Mouse (Mus musculus): ENCODE measurements around the gene Ktn1. TPM values are rescaled to one million over a fixed set of nuclear protein-coding genes. Genes with fewer than 3 reads are reported as not detected.

The Ktn1 gene
- total RNA-seq, 1 experiment from 2014 or later: 76.6 TPM

GRCm38 (mm10) chr14:47756411-47757065, 108.3 kb downstream of the Ktn1 start:
- DNase-seq: no peak

GRCm38 (mm10) chr14:47765192-47765591, 116.9 kb downstream of the Ktn1 start:
- no peak for DNase-seq

GRCm38 (mm10) chr14:47765796-47766195, 117.5 kb downstream of the Ktn1 start:
- DNase-seq: no peak

GRCm38 (mm10) chr14:47766373-47766772, 118.1 kb downstream of the Ktn1 start:
- no peak for DNase-seq

GRCm38 (mm10) chr14:47771496-47771895, 123.2 kb downstream of the Ktn1 start:
- DNase-seq: no peak

- DNase-seq: no peak
These were observed 127.3 kb downstream of the Ktn1 start for GRCm38 (mm10) chr14:47775543-47775942.

- DNase-seq: no peak
These were observed 128.2 kb downstream of the Ktn1 start for GRCm38 (mm10) chr14:47776260-47777035.

GRCm38 (mm10) chr14:47786112-47786511, 137.9 kb downstream of the Ktn1 start:
- no peak for DNase-seq

Other genes with a start within 250 kb of the Ktn1 start
- gene Dlgap5, start 230.0 kb upstream of the Ktn1 start, total RNA-seq (2021): 5.6 and 6.0 TPM in 2 replicates
- 19.6 and 25.3 TPM in 2 replicates for gene Fbxo34, start 198.0 kb upstream of the Ktn1 start, total RNA-seq (2021)
- 13.9 and 17.4 TPM in 2 replicates for gene Atg14, start 77.8 kb upstream of the Ktn1 start, total RNA-seq (2021)